Mouse (Mus musculus) kidney, embryonic 16.5 days (tissue): ENCODE results near the gene Mbnl2. TPM values are rescaled to one million over a fixed set of nuclear protein-coding genes. Genes with fewer than 3 reads are reported as not detected.

Source experiments
- ATAC-seq: fragments of 200-750 bp; cut with Nextera tagmentation; 2 replicates; pipeline ENCODE4 v1.8.0; 2017; ENCODE audit warnings: moderate TSS enrichment; ENCODE audit not compliant: low FRiP score, low TSS enrichment
- H3K27ac ChIP-seq: fragments of 300-500 bp; sonication (generic); 2 replicates; pipeline ENCODE4 v1.5.1; 2014; ENCODE audit warnings: low read length
- H3K27me3 ChIP-seq: fragments of 300-500 bp; sonication (generic); 2 replicates; pipeline ENCODE4 v1.6.1; 2014; ENCODE audit warnings: low read length, control low read depth, mixed read lengths; ENCODE audit not compliant: insufficient read depth
- H3K36me3 ChIP-seq: fragments of 300-500 bp; sonication (generic); 2 replicates; pipeline ENCODE4 v1.6.1; 2014; ENCODE audit warnings: low read length, control low read depth, mixed read lengths; ENCODE audit not compliant: insufficient read depth
- H3K4me1 ChIP-seq: fragments of 300-500 bp; sonication (generic); 2 replicates; pipeline ENCODE4 v1.6.1; 2014; ENCODE audit warnings: low read length, control low read depth, mixed read lengths; ENCODE audit not compliant: insufficient read depth
- H3K4me2 ChIP-seq: fragments of 300-500 bp; sonication (generic); replicated peaks from 2 replicates; pipeline ENCODE4 v1.6.1; 2014; ENCODE audit warnings: low read depth, low read length
- H3K4me3 ChIP-seq: fragments of 300-500 bp; sonication (generic); 2 replicates; pipeline ENCODE4 v1.5.1; 2014; ENCODE audit warnings: mild to moderate bottlenecking, low read length
- H3K9ac ChIP-seq: fragments of 300-500 bp; sonication (generic); replicated peaks from 2 replicates; pipeline ENCODE4 v1.6.1; 2014; ENCODE audit warnings: low read length
- H3K9me3 ChIP-seq: fragments of 300-500 bp; sonication (generic); 2 replicates; pipeline ENCODE4 v1.6.1; 2016; ENCODE audit warnings: low read length, control low read depth
- WGBS: fragments of 180-500 bp; shearing (Covaris S2); extraction: QIAGEN DNeasy Blood & Tissue Kit; methylation state at CpG from one replicate; pipeline ENCODE4 v1.1.7; 2014; 5-methylcytosine and 5-hydroxymethylcytosine counted together
- polyA plus RNA-seq: library from polyadenylated mRNA; unstranded; fragments of >200 nt; fragmentation: Nextera tagmentation; extraction: Ambion mirVana; gene quantifications from 2 replicates; pipeline ENCODE4 v1.2.1, GENCODE M21; 2015

Mbnl2 gene
- polyA plus RNA-seq, 1 experiment from 2014 or later, result 103 TPM

GRCm38 (mm10) chr14:120302913-120303548, 27.6 kb downstream of the Mbnl2 start:
- Histone ChIP-seq H3K4me3 (no peak overlapping the region), H3K36me3 (no peaks in the 10 kb centered on the region), H3K9ac (no peak overlapping the region), H3K4me2 (no peak overlapping the region), H3K4me1 (peaks cover 53% of the 10 kb centered on the region), H3K27ac (peak overlapping the region; percentile 44), H3K9me3 (no peaks in the 10 kb centered on the region), H3K27me3 (no peaks in the 10 kb centered on the region)
- ATAC-seq, result 0 out of 2 replicates have a peak, but pooled peaks have one; percentile 23
- 24% methylated on average over 6 of the region's 6 CpGs for WGBS

- 0 out of 2 replicates have a peak, but pooled peaks have one; percentile 46 for ATAC-seq
- no peak overlapping the region for H3K4me2 ChIP-seq
- H3K4me1 ChIP-seq, result peaks cover 48% of the 10 kb centered on the region
- 85% methylated on average over 11 of the region's 11 CpGs for WGBS
- H3K9ac ChIP-seq, result no peak overlapping the region
- no peaks in the 10 kb centered on the region for H3K9me3 ChIP-seq
- H3K27ac ChIP-seq, result no peak overlapping the region
- no peaks in the 10 kb centered on the region for H3K27me3 ChIP-seq
- H3K4me3 ChIP-seq, result no peak overlapping the region
- no peaks in the 10 kb centered on the region for H3K36me3 ChIP-seq
These were observed 30.8 kb downstream of the Mbnl2 start for GRCm38 (mm10) chr14:120306229-120306628.

- 70% methylated on average over 3 of the region's 3 CpGs for WGBS
- Histone ChIP-seq H3K4me2 (no peak overlapping the region), H3K9me3 (no peaks in the 10 kb centered on the region), H3K4me1 (peaks cover 52% of the 10 kb centered on the region), H3K36me3 (no peaks in the 10 kb centered on the region), H3K27ac (no peak overlapping the region), H3K27me3 (no peaks in the 10 kb centered on the region), H3K9ac (no peak overlapping the region), H3K4me3 (no peak overlapping the region)
- no peak for ATAC-seq
These were observed 31.9 kb downstream of the Mbnl2 start for GRCm38 (mm10) chr14:120307356-120307755.

- Histone ChIP-seq H3K9me3 (no peaks in the 10 kb centered on the region), H3K4me1 (peaks cover 47% of the 10 kb centered on the region), H3K27me3 (no peaks in the 10 kb centered on the region), H3K4me2 (no peak overlapping the region), H3K9ac (no peak overlapping the region), H3K27ac (no peak overlapping the region), H3K4me3 (no peak overlapping the region), H3K36me3 (no peaks in the 10 kb centered on the region)
- ATAC-seq, result no peak
- 53% methylated on average over 4 of the region's 4 CpGs for WGBS
These were observed 32.5 kb downstream of the Mbnl2 start for GRCm38 (mm10) chr14:120307963-120308362.

GRCm38 (mm10) chr14:120309691-120310090, 34.2 kb downstream of the Mbnl2 start:
- H3K27ac ChIP-seq, result no peak overlapping the region
- H3K9me3 ChIP-seq, result no peaks in the 10 kb centered on the region
- H3K4me1 ChIP-seq, result peaks cover 43% of the 10 kb centered on the region
- no peak overlapping the region for H3K4me3 ChIP-seq
- H3K27me3 ChIP-seq, result no peaks in the 10 kb centered on the region
- H3K9ac ChIP-seq, result no peak overlapping the region
- no peak for ATAC-seq
- H3K36me3 ChIP-seq, result peaks cover 8% of the 10 kb centered on the region; the same call in 1 of the 2 replicates
- H3K4me2 ChIP-seq, result no peak overlapping the region
- WGBS, result 94% methylated on average over 6 of the region's 6 CpGs

- H3K27me3 ChIP-seq, result no peaks in the 10 kb centered on the region
- peaks cover 43% of the 10 kb centered on the region for H3K4me1 ChIP-seq
- no peak for ATAC-seq
- WGBS, result 76% methylated on average over 12 of the region's 12 CpGs
- no peak overlapping the region for H3K4me3 ChIP-seq
- H3K27ac ChIP-seq, result no peak overlapping the region
- H3K9me3 ChIP-seq, result no peaks in the 10 kb centered on the region
- H3K4me2 ChIP-seq, result no peak overlapping the region
- peaks cover 8% of the 10 kb centered on the region; the same call in 1 of the 2 replicates for H3K36me3 ChIP-seq
- H3K9ac ChIP-seq, result no peak overlapping the region
These were observed 36.0 kb downstream of the Mbnl2 start for GRCm38 (mm10) chr14:120311330-120312097.

GRCm38 (mm10) chr14:120312661-120313406, 37.4 kb downstream of the Mbnl2 start:
- Histone ChIP-seq H3K27me3 (no peaks in the 10 kb centered on the region), H3K27ac (no peak overlapping the region), H3K36me3 (peaks cover 8% of the 10 kb centered on the region; the same call in 1 of the 2 replicates), H3K4me3 (no peak overlapping the region), H3K9ac (no peak overlapping the region), H3K9me3 (no peaks in the 10 kb centered on the region), H3K4me1 (peaks cover 33% of the 10 kb centered on the region), H3K4me2 (no peak overlapping the region)
- no peak for ATAC-seq
- 75% methylated on average over 12 of the region's 12 CpGs for WGBS

GRCm38 (mm10) chr14:120313466-120313865, 38.0 kb downstream of the Mbnl2 start:
- Histone ChIP-seq H3K9ac (no peak overlapping the region), H3K4me1 (peaks cover 29% of the 10 kb centered on the region), H3K36me3 (peaks cover 8% of the 10 kb centered on the region; the same call in 1 of the 2 replicates), H3K4me2 (no peak overlapping the region), H3K4me3 (no peak overlapping the region), H3K27ac (no peak overlapping the region), H3K27me3 (no peaks in the 10 kb centered on the region), H3K9me3 (no peaks in the 10 kb centered on the region)
- 76% methylated on average over 8 of the region's 8 CpGs for WGBS
- ATAC-seq, result no peak

GRCm38 (mm10) chr14:120315721-120316120, 40.3 kb downstream of the Mbnl2 start:
- Histone ChIP-seq H3K4me3 (no peak overlapping the region), H3K27ac (no peak overlapping the region), H3K4me1 (peaks cover 28% of the 10 kb centered on the region), H3K36me3 (peaks cover 8% of the 10 kb centered on the region; the same call in 1 of the 2 replicates), H3K4me2 (no peak overlapping the region), H3K9me3 (no peaks in the 10 kb centered on the region), H3K27me3 (no peaks in the 10 kb centered on the region), H3K9ac (no peak overlapping the region)
- no peak for ATAC-seq
- 86% methylated on average over 5 of the region's 5 CpGs for WGBS
